Mouse (Mus musculus) frontal cortex, postnatal 10 days (tissue): Measurements from ENCODE around the gene Vgll4.

Experiments
- DNase-seq, 2 experiments: peaks; one replicate each; pipeline ENCODE4 v3.0.0; 2022; ENCODE audit warnings: low spot score in 2 of 2, mixed read lengths in 1 of 2

Gene Vgll4

GRCm38 (mm10) chr6:114969213-114970120 is at the start of gene Vgll4:
Gene Vgll4, minus strand, starts transcription at chr6:114969994.
- peak; percentile 66 to 67 for DNase-seq

GRCm38 (mm10) chr6:115015461-115015860 is 45.7 kb upstream of the Vgll4 start:
- DNase-seq: no peak

- DNase-seq: no peak
Observed at GRCm38 (mm10) chr6:115013574-115013973, 43.8 kb upstream of the Vgll4 start.

DNA sequence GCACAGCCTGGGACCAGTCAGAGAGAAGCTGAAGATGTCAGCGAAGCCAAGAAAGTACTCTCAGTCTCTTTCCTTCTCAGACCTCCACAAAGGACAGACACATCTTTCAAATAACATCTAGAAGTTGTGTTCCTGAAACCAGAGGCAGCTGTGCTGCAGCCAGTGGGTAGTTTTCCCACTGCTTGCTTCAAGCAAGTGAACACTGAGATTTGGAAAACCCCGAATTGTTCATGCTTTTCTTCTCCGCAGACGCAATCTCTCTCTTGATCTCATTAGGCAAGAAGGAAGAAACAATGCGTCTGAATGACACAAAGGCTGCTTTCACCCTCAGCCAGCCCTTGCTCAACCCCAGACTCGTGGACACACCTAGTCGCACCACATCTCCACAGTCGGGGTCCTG is 42.0 kb upstream of the Vgll4 start:
- DNase-seq: no peak

GRCm38 (mm10) chr6:115010815-115011214 is 41.0 kb upstream of the Vgll4 start:
- no peak for DNase-seq

- DNase-seq: no peak
Observed at GRCm38 (mm10) chr6:115010304-115010703, 40.5 kb upstream of the Vgll4 start.

- DNase-seq: peak in 1 of 2 experiments; percentile 63
Observed at GRCm38 (mm10) chr6:115007728-115008127, 37.9 kb upstream of the Vgll4 start.

DNA sequence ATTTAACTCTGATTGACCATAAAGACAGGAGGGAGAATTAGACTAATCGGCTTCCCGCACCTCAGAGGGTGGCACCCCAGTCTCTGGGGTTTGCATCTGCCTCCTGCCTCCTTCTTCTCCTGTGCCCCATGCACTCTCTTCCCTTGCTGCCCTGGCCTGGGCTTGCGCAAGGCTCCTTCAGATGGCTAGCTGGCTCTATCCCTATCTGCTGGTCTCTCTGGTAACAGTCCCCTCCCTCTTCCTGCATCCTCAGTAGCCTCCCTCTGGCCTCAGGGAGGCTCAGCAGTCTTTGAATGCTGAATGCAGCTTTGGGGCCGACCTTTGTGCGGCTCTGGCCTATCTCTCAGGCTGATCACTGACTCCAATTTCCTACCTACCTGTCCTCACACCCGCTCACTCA is 37.2 kb upstream of the Vgll4 start:
- DNase-seq: no peak

DNA sequence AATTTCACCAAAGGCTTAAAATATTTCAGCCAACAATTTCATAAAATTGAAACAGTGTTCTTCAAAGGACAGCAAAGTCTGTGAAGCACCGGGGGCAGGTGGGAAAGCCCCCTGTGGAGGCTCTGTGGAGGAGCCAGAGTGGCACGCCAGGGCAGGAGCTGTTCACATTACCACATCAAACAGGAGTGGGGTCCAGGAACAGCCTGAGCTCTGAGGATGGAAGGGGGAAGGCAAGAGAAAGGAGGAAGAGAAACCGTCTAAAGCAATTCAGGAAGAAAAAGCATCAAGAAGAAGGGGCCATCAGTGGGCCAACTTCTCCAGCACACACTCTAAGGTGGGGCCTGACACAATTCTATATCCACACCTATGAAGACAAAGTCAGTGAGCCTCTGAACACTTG is 36.3 kb upstream of the Vgll4 start:
- DNase-seq: no peak

- DNase-seq: no peak
Observed at GRCm38 (mm10) chr6:115005351-115005890, 35.6 kb upstream of the Vgll4 start.

GRCm38 (mm10) chr6:115004636-115005035 is 34.8 kb upstream of the Vgll4 start:
- peak; percentile 31 to 36 for DNase-seq

DNA sequence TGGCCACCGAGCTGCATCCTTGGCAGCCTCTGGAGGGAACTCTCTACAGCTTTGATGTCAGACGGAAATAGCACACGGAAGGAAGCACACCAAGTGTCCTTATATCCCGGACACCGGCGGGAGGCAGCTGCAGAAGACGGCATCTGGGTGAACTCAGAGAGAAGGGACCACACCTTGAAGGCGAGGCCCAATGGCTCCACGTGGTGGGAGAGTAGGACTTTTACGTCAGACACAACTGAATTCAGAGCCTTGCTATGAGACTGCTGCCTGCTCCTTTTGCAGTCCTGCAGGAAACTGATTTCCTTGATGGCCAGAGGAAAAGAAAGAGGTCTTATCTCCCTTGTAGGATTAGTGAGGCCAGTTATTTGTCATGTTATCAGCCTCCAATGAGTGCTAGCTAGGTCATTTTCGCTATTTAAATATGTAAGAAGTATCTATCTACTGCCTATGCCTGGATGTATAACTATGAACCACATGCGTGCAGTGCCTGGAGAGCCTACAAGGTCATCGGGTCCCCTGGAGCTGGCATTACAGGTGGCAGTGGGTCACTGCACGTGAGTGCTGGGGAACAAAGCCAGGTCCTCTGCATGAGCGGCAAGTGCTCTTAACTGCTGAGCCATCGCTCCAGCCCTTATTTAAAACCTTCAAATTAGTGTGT is 28.7 kb upstream of the Vgll4 start:
- no peak for DNase-seq

- no peak for DNase-seq
Observed at GRCm38 (mm10) chr6:114997471-114997870, 27.7 kb upstream of the Vgll4 start.

- no peak for DNase-seq
Observed at GRCm38 (mm10) chr6:114996910-114997309, 27.1 kb upstream of the Vgll4 start.

- DNase-seq: no peak
Observed at GRCm38 (mm10) chr6:114994079-114994478, 24.3 kb upstream of the Vgll4 start.

DNA sequence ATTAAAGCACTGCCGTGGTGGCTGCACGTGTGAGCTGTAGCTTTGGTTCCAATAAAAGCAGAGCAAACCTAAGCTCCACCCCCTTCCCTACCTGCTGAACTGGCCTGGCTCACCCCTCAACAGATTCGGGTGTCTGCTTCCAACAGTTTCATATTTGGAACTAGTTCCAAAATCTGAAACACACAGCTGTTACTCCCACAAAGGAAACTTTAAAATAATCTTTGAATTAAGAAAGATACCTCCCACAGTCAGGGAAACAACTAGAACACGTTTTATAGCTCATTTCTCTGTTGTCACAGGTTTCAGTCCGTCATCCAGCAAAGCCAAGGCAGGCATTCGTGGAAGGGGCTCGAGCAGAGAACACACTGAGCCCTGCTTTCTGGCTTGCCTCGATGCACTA is 23.9 kb upstream of the Vgll4 start:
- DNase-seq: peak in 1 of 2 experiments; percentile 48

GRCm38 (mm10) chr6:114991909-114992308 is 22.1 kb upstream of the Vgll4 start:
- DNase-seq: no peak

GRCm38 (mm10) chr6:114988619-114988980 is 18.8 kb upstream of the Vgll4 start:
- DNase-seq: no peak

GRCm38 (mm10) chr6:114987966-114988618 is 18.3 kb upstream of the Vgll4 start:
- no peak for DNase-seq

GRCm38 (mm10) chr6:114982671-114983070 is 12.9 kb upstream of the Vgll4 start:
- DNase-seq: no peak

GRCm38 (mm10) chr6:114979715-114980114 is 9.9 kb upstream of the Vgll4 start:
- no peak for DNase-seq

DNA sequence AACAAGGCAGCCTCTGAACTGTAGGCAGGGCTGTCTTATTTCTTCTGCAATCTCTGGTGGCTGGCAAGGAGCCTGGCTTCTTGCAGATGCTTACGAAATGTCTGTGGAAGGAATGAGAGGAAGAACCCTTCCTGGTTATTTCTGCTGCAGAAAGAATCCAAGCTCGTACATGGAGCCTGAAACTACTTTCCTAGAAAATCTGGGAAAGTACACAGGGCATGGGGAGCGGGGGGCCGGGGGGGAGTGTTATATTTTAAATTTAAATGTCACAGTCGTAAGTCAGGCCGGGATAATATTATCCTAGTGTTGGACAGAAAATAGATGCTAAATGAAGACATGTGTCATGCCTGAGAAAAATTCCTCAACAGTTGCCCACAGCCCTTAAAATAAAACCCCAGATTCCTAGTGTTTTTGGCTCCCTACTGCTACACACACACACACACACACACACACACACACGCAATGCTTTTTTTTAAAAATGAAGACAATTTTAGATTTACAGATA is 7.2 kb upstream of the Vgll4 start:
- peak; percentile 51 to 52 for DNase-seq
